Mouse (Mus musculus) embryonic facial prominence, embryonic 14.5 days (tissue): ENCODE data around the gene B3gnt3. TPM values are rescaled to one million over a fixed set of nuclear protein-coding genes. Genes with fewer than 3 reads are reported as not detected.
"Not testable (repeated sequence)": the region's sequence is repeated elsewhere in the genome, so short reads cannot be mapped to it uniquely, and the experiment has no call there.

Experiments
- ATAC-seq: fragments of 200-750 bp; cut with Nextera tagmentation; 2 replicates; pipeline ENCODE4 v1.8.0; 2017; ENCODE audit warnings: low read depth, moderate number of reproducible peaks, moderate TSS enrichment
- DNase-seq: peaks from one replicate; pipeline ENCODE4 v3.0.0-alpha.2; 2015; ENCODE audit warnings: low spot score
- H3K27ac ChIP-seq: fragments of 300-500 bp; sonication (generic); replicated peaks from 2 replicates; pipeline ENCODE4 v1.5.1; 2014; ENCODE audit warnings: low read depth, mild to moderate bottlenecking, low read length, moderate library complexity
- H3K27me3 ChIP-seq: fragments of 300-500 bp; sonication (generic); replicated peaks from 2 replicates; pipeline ENCODE4 v1.6.1; 2014; ENCODE audit warnings: low read length; ENCODE audit not compliant: control insufficient read depth, insufficient read depth
- H3K36me3 ChIP-seq: fragments of 300-500 bp; sonication (generic); 2 replicates; pipeline ENCODE4 v1.6.1; 2014; ENCODE audit warnings: low read length, mixed read lengths; ENCODE audit not compliant: control insufficient read depth, insufficient read depth
- H3K4me1 ChIP-seq: fragments of 300-500 bp; sonication (generic); 2 replicates; pipeline ENCODE4 v1.6.1; 2014; ENCODE audit warnings: antibody characterized with exemption, low read length; ENCODE audit not compliant: control insufficient read depth, insufficient read depth
- H3K4me2 ChIP-seq: fragments of 300-500 bp; sonication (generic); 2 replicates; pipeline ENCODE4 v1.6.1; 2014; ENCODE audit warnings: low read depth, mild to moderate bottlenecking, low read length, moderate library complexity, mixed read lengths
- H3K4me3 ChIP-seq: fragments of 300-500 bp; sonication (generic); 2 replicates; pipeline ENCODE4 v1.5.1; 2014; ENCODE audit warnings: low read depth, mild to moderate bottlenecking, low read length
- H3K9ac ChIP-seq: fragments of 300-500 bp; sonication (generic); 2 replicates; pipeline ENCODE4 v1.6.1; 2014; ENCODE audit warnings: low read depth, mild to moderate bottlenecking, low read length, moderate library complexity, mixed read lengths
- H3K9me3 ChIP-seq: fragments of 300-500 bp; sonication (generic); 2 replicates; pipeline ENCODE4 v1.6.1; 2016; ENCODE audit warnings: low read length; ENCODE audit not compliant: control insufficient read depth
- WGBS: fragments of 180-500 bp; shearing (Covaris S2); extraction: QIAGEN DNeasy Blood & Tissue Kit; methylation state at CpG from one replicate; pipeline ENCODE4 v1.1.7; 2014; 5-methylcytosine and 5-hydroxymethylcytosine counted together
- polyA plus RNA-seq: library from polyadenylated mRNA; unstranded; fragments of >200 nt; fragmentation: Nextera tagmentation; extraction: Ambion mirVana; gene quantifications from 2 replicates; pipeline ENCODE4 v1.2.1, GENCODE M21; 2014

The B3gnt3 gene
- polyA plus RNA-seq, 1 experiment from 2014 or later, result 0.84 TPM

DNA sequence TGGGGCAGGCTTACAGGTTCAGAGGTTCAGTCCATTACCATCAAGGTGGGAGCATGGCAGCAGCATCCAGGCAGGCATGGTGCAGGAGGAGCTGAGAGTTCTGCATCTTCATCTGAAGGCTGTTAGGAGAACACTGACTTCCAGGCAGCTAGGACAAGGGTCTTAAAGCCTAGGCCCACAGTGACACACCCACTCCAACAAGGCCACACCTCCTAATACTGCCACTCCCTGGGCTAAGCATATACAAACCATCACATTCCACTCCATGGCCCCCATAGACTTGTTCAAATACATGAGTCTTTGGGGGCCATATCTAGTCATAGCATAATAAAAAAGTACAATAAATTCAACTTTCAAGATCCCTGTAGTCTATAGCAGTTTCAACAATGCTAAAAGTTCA, 1.8 kb upstream of the B3gnt3 start:
- not testable (repeated sequence) for H3K4me1 ChIP-seq, H3K27ac ChIP-seq, H3K36me3 ChIP-seq, ATAC-seq, H3K9me3 ChIP-seq, DNase-seq, H3K9ac ChIP-seq, H3K4me2 ChIP-seq, H3K4me3 ChIP-seq
- peaks cover 60% of the 10 kb centered on the region for H3K27me3 ChIP-seq

DNA sequence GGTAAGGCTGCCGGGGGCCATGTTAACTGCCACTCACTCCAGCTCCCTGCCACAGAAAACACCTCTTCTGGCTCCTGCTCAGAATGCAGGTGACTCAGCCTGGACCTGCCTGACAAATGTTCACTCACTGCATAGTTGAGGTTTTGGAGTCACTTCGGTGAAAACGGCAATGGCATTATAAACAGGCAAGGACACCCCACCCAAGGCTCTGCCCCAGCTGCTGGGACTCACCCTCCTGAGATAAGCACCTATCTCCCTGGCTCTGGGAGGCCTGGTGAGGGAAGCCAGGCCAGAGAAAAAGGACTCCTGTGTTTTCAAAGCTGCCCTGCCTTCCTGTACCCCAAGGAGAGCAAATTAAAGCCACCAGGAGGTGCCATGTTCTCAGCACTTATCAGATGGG, 1.3 kb upstream of the B3gnt3 start:
- WGBS, result 82% methylated on average over 3 of the region's 3 CpGs
- ATAC-seq (no peak), DNase-seq (no peak)
- Histone ChIP-seq H3K36me3 (no peaks in the 10 kb centered on the region), H3K9ac (no peak overlapping the region), H3K4me1 (no peaks in the 10 kb centered on the region), H3K27ac (no peak overlapping the region), H3K9me3 (no peaks in the 10 kb centered on the region), H3K4me2 (no peak overlapping the region), H3K4me3 (no peak overlapping the region), H3K27me3 (peaks cover 57% of the 10 kb centered on the region)

DNA sequence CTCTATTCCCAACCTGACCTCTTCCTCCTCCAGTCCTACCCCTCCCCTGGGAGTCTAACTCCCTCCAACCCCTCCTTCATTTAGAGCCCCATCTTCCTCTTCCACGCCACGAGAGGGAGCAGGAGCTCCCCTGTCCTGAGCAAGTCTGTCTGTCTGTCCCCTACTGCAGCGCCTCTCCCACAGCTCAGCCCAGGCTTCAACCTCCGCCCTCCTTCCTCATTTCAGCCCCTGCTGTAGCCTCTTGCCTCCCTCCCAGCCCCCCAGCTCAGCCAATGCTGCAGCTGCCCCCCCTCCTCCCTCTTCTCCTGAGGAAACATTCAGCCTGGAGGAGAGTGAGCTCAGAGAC, 471 bp upstream of the B3gnt3 start:
- Histone ChIP-seq H3K27ac (no peak overlapping the region), H3K4me1 (no peaks in the 10 kb centered on the region), H3K9ac (no peak overlapping the region), H3K27me3 (peaks cover 49% of the 10 kb centered on the region), H3K4me2 (no peak overlapping the region), H3K36me3 (no peaks in the 10 kb centered on the region), H3K4me3 (no peak overlapping the region), H3K9me3 (no peaks in the 10 kb centered on the region)
- ATAC-seq, result no peak
- DNase-seq, result no peak
- WGBS, result 36% methylated on average over 4 of the region's 4 CpGs

DNA sequence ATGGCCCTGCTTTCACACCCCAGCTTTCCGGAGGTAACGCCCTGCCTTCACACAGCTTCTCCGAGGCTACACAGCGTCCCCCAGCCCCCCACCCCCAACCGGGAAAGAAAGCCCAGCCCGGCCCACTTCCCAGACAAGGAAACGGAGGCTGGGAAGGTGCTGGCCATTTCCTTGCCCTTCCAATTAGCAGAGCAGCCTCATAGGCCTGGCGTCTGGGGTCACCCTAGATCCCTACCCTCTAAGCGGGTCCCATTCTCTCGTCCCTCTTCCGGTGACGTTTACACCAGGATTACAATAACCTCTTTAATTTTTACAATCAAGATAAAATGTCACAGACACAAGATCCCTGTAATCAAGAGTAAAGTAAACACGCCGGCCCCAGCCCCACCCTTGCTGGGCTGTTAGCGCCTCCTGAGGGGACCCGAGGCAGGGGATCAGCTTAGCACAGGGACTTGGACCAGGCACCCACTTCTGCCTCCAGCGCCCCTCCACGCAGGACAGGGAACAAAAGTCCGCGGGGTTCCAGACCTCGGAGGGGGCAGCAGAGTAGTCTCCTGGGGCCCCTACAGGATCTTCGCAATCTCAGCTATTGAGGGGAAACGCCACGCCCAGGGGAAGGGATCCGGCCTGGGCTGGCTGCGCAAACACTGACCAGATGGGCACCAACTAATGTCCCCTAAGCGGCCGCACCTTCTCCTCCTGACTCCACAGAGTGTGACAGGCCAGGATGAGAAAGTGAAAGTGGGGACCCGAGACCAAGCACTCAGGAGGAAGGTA, 908 bp downstream of the B3gnt3 start:
- Histone ChIP-seq H3K4me2 (peak overlapping the region; percentile 39), H3K27me3 (peaks cover 55% of the 10 kb centered on the region), H3K4me3 (peak overlapping the region; percentile 24), H3K36me3 (no peaks in the 10 kb centered on the region), H3K9me3 (no peaks in the 10 kb centered on the region), H3K9ac (peak overlapping the region; percentile 14; the same call in 1 of the 2 replicates), H3K27ac (no peak overlapping the region), H3K4me1 (no peaks in the 10 kb centered on the region)
- DNase-seq (no peak), ATAC-seq (no peak)
- WGBS, result 10% methylated on average over 29 of the region's 29 CpGs

DNA sequence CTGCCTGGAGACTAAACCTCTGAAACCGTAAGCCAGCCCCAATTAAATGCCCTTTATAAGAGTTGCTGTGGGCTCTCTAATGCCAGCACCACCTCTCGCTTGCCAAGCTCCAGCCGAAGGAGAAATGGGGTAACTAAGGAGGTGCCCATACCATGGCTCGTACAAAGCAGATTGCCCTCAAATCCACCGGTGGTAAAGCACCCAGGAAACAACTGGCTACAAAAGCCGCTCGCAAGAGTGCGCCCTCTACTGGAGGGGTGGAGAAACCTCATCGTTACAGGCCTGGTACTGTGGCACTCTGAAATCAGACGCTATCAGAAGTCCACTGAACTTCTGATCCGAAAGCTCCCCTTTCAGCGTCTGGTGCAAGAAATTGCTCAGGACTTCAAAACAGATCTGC, 6.1 kb downstream of the B3gnt3 start:
- not testable (repeated sequence) for DNase-seq, H3K9ac ChIP-seq, H3K4me2 ChIP-seq, H3K27ac ChIP-seq, H3K9me3 ChIP-seq, ATAC-seq, H3K4me3 ChIP-seq, H3K36me3 ChIP-seq, H3K4me1 ChIP-seq
- WGBS, result 66% methylated on average over 12 of the region's 12 CpGs
- peaks cover 80% of the 10 kb centered on the region for H3K27me3 ChIP-seq

DNA sequence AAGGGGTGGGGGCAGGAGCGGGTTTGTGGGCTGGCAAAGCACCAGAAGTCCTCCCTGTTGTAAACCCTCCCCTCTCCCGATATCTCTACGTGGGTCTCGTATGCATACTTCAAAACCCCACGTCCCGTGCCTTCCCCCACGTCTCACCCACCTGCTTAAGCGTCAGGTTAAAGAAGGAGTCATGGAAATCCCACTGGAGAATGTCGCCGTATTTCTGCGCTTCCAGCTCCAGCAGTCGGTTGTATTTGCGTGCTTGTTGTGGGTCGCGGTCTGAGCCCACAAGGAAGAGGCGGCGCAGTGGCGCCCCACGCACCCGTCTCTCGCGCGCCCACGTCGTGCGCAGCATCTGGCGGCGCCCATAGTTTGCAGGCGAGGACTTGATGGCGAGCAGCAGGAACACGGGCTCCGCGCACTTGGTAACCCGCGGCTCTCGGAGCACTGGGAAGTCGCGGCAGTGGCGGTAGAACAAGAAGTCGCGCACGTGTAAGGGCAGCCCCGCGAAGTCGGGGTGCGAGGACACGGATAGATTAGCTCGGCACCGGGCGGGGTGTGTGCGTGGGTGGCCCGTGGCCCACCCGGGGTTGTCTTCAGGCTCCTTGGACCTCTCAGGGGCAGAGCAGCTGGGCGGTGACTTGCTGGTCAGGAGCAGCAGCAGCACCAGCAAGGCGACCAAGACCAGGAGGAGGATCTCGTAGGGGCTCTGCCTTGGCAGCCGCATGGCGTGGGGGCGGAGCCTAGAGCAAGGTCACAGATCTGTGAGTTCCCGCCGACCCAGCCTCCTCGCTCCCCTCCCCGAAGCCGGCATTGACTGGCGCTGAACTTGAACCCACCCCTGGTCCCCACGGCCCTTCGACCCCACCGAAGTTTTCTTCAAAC, 8.2 kb downstream of the B3gnt3 start:
- peaks cover 82% of the 10 kb centered on the region for H3K27me3 ChIP-seq
- H3K27ac ChIP-seq, result no peak overlapping the region
- H3K9me3 ChIP-seq, result no peaks in the 10 kb centered on the region
- peak overlapping the region; percentile 32; the same call in 1 of the 2 replicates for H3K4me2 ChIP-seq
- H3K36me3 ChIP-seq, result no peaks in the 10 kb centered on the region
- no peak overlapping the region for H3K9ac ChIP-seq
- H3K4me3 ChIP-seq, result peak overlapping the region; percentile 14
- DNase-seq, result no peak
- ATAC-seq, result no peak
- no peaks in the 10 kb centered on the region for H3K4me1 ChIP-seq
- WGBS, result 10% methylated on average over 57 of the region's 68 CpGs

DNA sequence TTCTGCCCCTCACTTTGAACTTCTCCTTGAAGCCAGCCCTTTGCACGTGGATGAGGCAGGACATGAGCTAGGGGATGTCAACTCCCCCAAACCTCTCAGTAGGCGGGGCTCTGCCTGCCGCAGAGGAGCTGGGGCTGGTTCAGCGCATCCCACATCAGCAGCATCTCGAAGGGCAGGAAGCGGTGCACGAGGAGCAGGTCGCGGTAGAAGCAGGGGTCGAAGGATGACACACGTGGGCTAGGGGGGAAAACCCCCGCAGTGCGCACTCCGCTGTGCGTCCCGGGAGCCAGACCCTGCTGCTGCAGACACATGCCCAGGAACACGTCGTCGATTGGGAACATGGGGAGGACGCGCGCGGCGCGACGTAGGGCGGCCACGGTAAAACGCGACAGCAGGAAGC, 9.1 kb downstream of the B3gnt3 start:
- no peaks in the 10 kb centered on the region for H3K9me3 ChIP-seq
- H3K27ac ChIP-seq, result no peak overlapping the region
- H3K27me3 ChIP-seq, result peaks cover 91% of the 10 kb centered on the region
- ATAC-seq (no peak), DNase-seq (no peak)
- no peak overlapping the region for H3K4me2 ChIP-seq
- H3K4me3 ChIP-seq, result no peak overlapping the region
- no peaks in the 10 kb centered on the region for H3K36me3 ChIP-seq
- H3K9ac ChIP-seq, result no peak overlapping the region
- WGBS, result 6% methylated on average over 30 of the region's 30 CpGs
- no peaks in the 10 kb centered on the region for H3K4me1 ChIP-seq

DNA sequence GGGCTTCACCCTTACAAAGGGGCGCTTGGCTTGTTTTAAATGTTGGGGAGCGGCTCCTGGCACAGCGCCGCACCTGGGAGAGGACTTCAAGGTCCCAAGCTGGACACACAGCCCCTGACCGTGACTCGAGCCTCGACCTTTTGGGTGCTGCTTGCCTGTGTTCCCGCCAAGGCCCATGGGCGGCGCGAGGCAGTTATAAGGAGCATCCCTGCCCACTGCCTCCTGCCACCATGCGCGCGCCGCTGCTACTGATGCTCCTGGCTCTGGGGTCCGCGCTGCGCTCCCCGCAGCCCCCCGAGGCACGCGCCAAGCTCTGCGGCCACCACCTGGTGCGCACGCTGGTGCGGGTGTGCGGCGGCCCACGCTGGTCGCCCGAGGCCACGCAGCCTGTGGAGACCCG, 12.6 kb downstream of the B3gnt3 start, which contains the start of gene Insl3:
TSS of gene Insl3 (plus strand) at position 187 of the 400 bp plus-strand sequence.
- WGBS, result 4% methylated on average over 20 of the region's 33 CpGs
- H3K4me1 ChIP-seq, result peaks cover 8% of the 10 kb centered on the region
- H3K4me2 ChIP-seq, result no peak within 1 kb of the TSS
- ATAC-seq (no peak), DNase-seq (no peak)
- no peak within 1 kb of the TSS for H3K4me3 ChIP-seq
- no peaks in the 10 kb centered on the region for H3K9me3 ChIP-seq
- no peak within 1 kb of the TSS for H3K27ac ChIP-seq
- peaks cover 100% of the 10 kb centered on the region for H3K27me3 ChIP-seq
- no peak within 1 kb of the TSS for H3K9ac ChIP-seq
- no peaks in the 10 kb centered on the region for H3K36me3 ChIP-seq
